Mouse (Mus musculus): ENCODE results near the gene Elfn2. TPM values are rescaled to one million over a fixed set of nuclear protein-coding genes. Genes with fewer than 3 reads are reported as not detected.

Gene Elfn2
- polyA plus RNA-seq, 1 experiment from 2014 or later: 0.17 TPM

GRCm38 (mm10) chr15:78742831-78743230 is 24.3 kb upstream of the Elfn2 start:
- no peaks in the 10 kb centered on the region for H3K9me3 ChIP-seq (ENCODE audit: control insufficient read depth)
- 70% methylated on average over 10 of the region's 10 CpGs for WGBS
- ATAC-seq: no peak
- no peak overlapping the region for H3K27ac ChIP-seq (ENCODE audit: low read depth, low read length)
- TF ChIP-seq CTCF (IDR thresholded peaks at IDR 0.05; ENCODE audit: low read depth): no peak
- no peaks in the 10 kb centered on the region for H3K27me3 ChIP-seq (replicated peaks; ENCODE audit: control insufficient read depth, insufficient read depth, low read length)
- H3K9ac ChIP-seq (ENCODE audit: low read depth, low read length): no peak overlapping the region
- H3K4me3 ChIP-seq (ENCODE audit: low read depth, low read length): no peak overlapping the region
- no peaks in the 10 kb centered on the region for H3K36me3 ChIP-seq (ENCODE audit: control insufficient read depth, insufficient read depth)
- no peak overlapping the region for H3K4me2 ChIP-seq (replicated peaks; ENCODE audit: low read depth)
- no peaks in the 10 kb centered on the region for H3K4me1 ChIP-seq (replicated peaks; ENCODE audit: control insufficient read depth, insufficient read depth, low read length)

GRCm38 (mm10) chr15:78740662-78741061 is 22.1 kb upstream of the Elfn2 start:
- no peak overlapping the region for H3K27ac ChIP-seq (ENCODE audit: low read depth, low read length)
- H3K4me1 ChIP-seq (replicated peaks; ENCODE audit: control insufficient read depth, insufficient read depth, low read length): no peaks in the 10 kb centered on the region
- no peaks in the 10 kb centered on the region for H3K36me3 ChIP-seq (ENCODE audit: control insufficient read depth, insufficient read depth)
- no peak overlapping the region for H3K9ac ChIP-seq (ENCODE audit: low read depth, low read length)
- H3K27me3 ChIP-seq (replicated peaks; ENCODE audit: control insufficient read depth, insufficient read depth, low read length): peaks cover 3% of the 10 kb centered on the region
- WGBS: 51% methylated on average over 12 of the region's 12 CpGs
- no peaks in the 10 kb centered on the region for H3K9me3 ChIP-seq (ENCODE audit: control insufficient read depth)
- no peak overlapping the region for H3K4me2 ChIP-seq (replicated peaks; ENCODE audit: low read depth)
- TF ChIP-seq CTCF (IDR thresholded peaks at IDR 0.05; ENCODE audit: low read depth): no peak
- no peak overlapping the region for H3K4me3 ChIP-seq (ENCODE audit: low read depth, low read length)
- ATAC-seq: no peak

- WGBS: 61% methylated on average over 6 of the region's 6 CpGs
Measured at GRCm38 (mm10) chr15:78737146-78737545, 18.6 kb upstream of the Elfn2 start.

GRCm38 (mm10) chr15:78736681-78737100 is 18.1 kb upstream of the Elfn2 start:
- Histone ChIP-seq H3K4me2 (replicated peaks; ENCODE audit: low read depth) (no peak overlapping the region), H3K4me3 (ENCODE audit: low read depth, low read length) (no peak overlapping the region), H3K36me3 (ENCODE audit: control insufficient read depth, insufficient read depth) (no peaks in the 10 kb centered on the region), H3K9me3 (ENCODE audit: control insufficient read depth) (no peaks in the 10 kb centered on the region), H3K27ac (ENCODE audit: low read depth, low read length) (no peak overlapping the region), H3K9ac (ENCODE audit: low read depth, low read length) (no peak overlapping the region), H3K27me3 (replicated peaks; ENCODE audit: control insufficient read depth, insufficient read depth, low read length) (peaks cover 9% of the 10 kb centered on the region), H3K4me1 (replicated peaks; ENCODE audit: control insufficient read depth, insufficient read depth, low read length) (no peaks in the 10 kb centered on the region)
- TF ChIP-seq CTCF (IDR thresholded peaks at IDR 0.05; ENCODE audit: low read depth): no peak
- ATAC-seq: no peak
- WGBS: 31% methylated on average over 7 of the region's 7 CpGs

More at GRCm38 (mm10) chr15:78737146-78737545, 18.6 kb upstream of the Elfn2 start:
- no peaks in the 10 kb centered on the region for H3K36me3 ChIP-seq (ENCODE audit: control insufficient read depth, insufficient read depth)
- H3K27me3 ChIP-seq (replicated peaks; ENCODE audit: control insufficient read depth, insufficient read depth, low read length): peaks cover 9% of the 10 kb centered on the region
- no peak for TF ChIP-seq CTCF (IDR thresholded peaks at IDR 0.05; ENCODE audit: low read depth)
- H3K4me1 ChIP-seq (replicated peaks; ENCODE audit: control insufficient read depth, insufficient read depth, low read length): no peaks in the 10 kb centered on the region
- no peak overlapping the region for H3K4me2 ChIP-seq (replicated peaks; ENCODE audit: low read depth)
- H3K4me3 ChIP-seq (ENCODE audit: low read depth, low read length): no peak overlapping the region
- H3K9me3 ChIP-seq (ENCODE audit: control insufficient read depth): no peaks in the 10 kb centered on the region
- no peak overlapping the region for H3K27ac ChIP-seq (ENCODE audit: low read depth, low read length)
- no peak overlapping the region for H3K9ac ChIP-seq (ENCODE audit: low read depth, low read length)
- ATAC-seq: no peak

- Histone ChIP-seq H3K4me2 (replicated peaks; ENCODE audit: low read depth) (no peak overlapping the region), H3K27ac (ENCODE audit: low read depth, low read length) (no peak overlapping the region), H3K27me3 (replicated peaks; ENCODE audit: control insufficient read depth, insufficient read depth, low read length) (peaks cover 9% of the 10 kb centered on the region), H3K36me3 (ENCODE audit: control insufficient read depth, insufficient read depth) (no peaks in the 10 kb centered on the region), H3K4me3 (ENCODE audit: low read depth, low read length) (no peak overlapping the region), H3K9ac (ENCODE audit: low read depth, low read length) (no peak overlapping the region), H3K4me1 (replicated peaks; ENCODE audit: control insufficient read depth, insufficient read depth, low read length) (no peaks in the 10 kb centered on the region), H3K9me3 (ENCODE audit: control insufficient read depth) (no peaks in the 10 kb centered on the region)
- WGBS: 47% methylated on average over 3 of the region's 3 CpGs
- ATAC-seq: no peak
- TF ChIP-seq CTCF (IDR thresholded peaks at IDR 0.05; ENCODE audit: low read depth): no peak
Measured at GRCm38 (mm10) chr15:78736181-78736579, 17.6 kb upstream of the Elfn2 start.

GRCm38 (mm10) chr15:78735431-78736180 is 17.0 kb upstream of the Elfn2 start:
- Histone ChIP-seq H3K4me1 (replicated peaks; ENCODE audit: control insufficient read depth, insufficient read depth, low read length) (no peaks in the 10 kb centered on the region), H3K4me2 (replicated peaks; ENCODE audit: low read depth) (no peak overlapping the region)

More at GRCm38 (mm10) chr15:78735431-78736180, 17.0 kb upstream of the Elfn2 start:
- TF ChIP-seq CTCF (IDR thresholded peaks at IDR 0.05; ENCODE audit: low read depth): no peak
- 0 out of 2 replicates have a peak, but pooled peaks have one; percentile 33 for ATAC-seq
- no peak overlapping the region for H3K9ac ChIP-seq (ENCODE audit: low read depth, low read length)
- H3K9me3 ChIP-seq (ENCODE audit: control insufficient read depth): no peaks in the 10 kb centered on the region
- WGBS: 18% methylated on average over 17 of the region's 17 CpGs
- H3K4me3 ChIP-seq (ENCODE audit: low read depth, low read length): no peak overlapping the region
- no peaks in the 10 kb centered on the region for H3K36me3 ChIP-seq (ENCODE audit: control insufficient read depth, insufficient read depth)
- H3K27ac ChIP-seq (ENCODE audit: low read depth, low read length): no peak overlapping the region
- peaks cover 9% of the 10 kb centered on the region for H3K27me3 ChIP-seq (replicated peaks; ENCODE audit: control insufficient read depth, insufficient read depth, low read length)
